Mouse (Mus musculus): ENCODE measurements around the gene Tpd52l2. TPM values are rescaled to one million over a fixed set of nuclear protein-coding genes. Genes with fewer than 3 reads are reported as not detected.

The Tpd52l2 gene
- 143 and 148 TPM in 2 replicates for polyA plus RNA-seq (2014; fragmentation: Nextera tagmentation; extraction: Ambion mirVana)

DNA sequence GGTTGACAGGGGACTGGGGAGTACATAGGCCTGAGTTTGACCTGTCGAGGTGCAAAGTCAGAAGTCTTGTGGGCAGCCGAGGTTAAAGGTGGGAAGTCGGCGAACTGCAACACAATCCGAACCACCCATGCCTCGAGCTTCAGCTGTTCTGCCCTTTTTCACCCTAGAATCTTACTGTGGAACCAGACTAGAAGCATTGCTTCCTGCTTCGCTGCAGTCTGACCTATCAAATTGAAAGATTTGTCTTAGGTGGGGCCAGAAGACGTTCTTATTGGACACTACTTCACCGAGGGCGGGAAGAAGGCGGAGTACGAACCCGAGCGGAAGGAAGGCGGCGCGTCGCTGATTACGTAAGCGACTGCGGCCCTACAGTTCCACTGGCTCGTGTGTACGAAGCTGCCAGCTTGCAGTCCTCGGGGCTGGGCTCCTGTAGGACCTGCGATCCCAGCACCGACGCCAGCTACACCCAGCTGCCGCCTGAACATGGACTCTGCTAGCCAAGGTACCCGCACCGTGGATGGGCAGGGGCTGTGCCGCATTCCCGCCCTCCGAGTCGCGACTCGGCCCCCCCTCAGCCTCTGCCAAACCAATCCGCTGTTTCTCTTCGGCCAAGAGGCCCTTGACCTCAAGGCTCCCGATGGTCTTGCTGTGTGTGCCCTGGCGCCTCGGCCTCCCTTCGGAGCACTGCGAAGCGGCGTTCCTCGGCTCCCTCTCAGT lies at the start of gene Tpd52l2:
TSS of gene Tpd52l2 (plus strand) at position 312 of the 717 bp plus-strand sequence.
- H3K4me2 ChIP-seq (ENCODE audit: low read depth, low read length, severe bottlenecking): peak within 1 kb of the TSS; percentile 94
- under 1% methylated on average over 46 of the region's 46 CpGs for WGBS
- DNase-seq (ENCODE audit: low spot score) (peak; percentile 95), ATAC-seq (replicated peaks; ENCODE audit: low FRiP score) (peak; percentile 98)
- peaks cover 4% of the 10 kb centered on the region for H3K36me3 ChIP-seq (ENCODE audit: control insufficient read depth, insufficient read depth, low read length)
- H3K9ac ChIP-seq (ENCODE audit: low read length): peak within 1 kb of the TSS; percentile 90
- H3K9me3 ChIP-seq (ENCODE audit: control insufficient read depth, low read length): no peaks in the 10 kb centered on the region
- no peaks in the 10 kb centered on the region for H3K27me3 ChIP-seq (ENCODE audit: control insufficient read depth, insufficient read depth, low read length)
- peak within 1 kb of the TSS; percentile 77 for H3K27ac ChIP-seq (ENCODE audit: low read depth, low read length)
- peak within 1 kb of the TSS; percentile 87 for H3K4me3 ChIP-seq (ENCODE audit: low read depth, low read length)
- no peaks in the 10 kb centered on the region; the same call in 1 of the 2 replicates for H3K4me1 ChIP-seq (replicated peaks; ENCODE audit: control insufficient read depth, insufficient read depth, low read length)

GRCm38 (mm10) chr2:181452181-181452580 lies 44.8 kb upstream of the Tpd52l2 start:
- no peaks in the 10 kb centered on the region for H3K9me3 ChIP-seq (ENCODE audit: control insufficient read depth, low read length)
- no peak for ATAC-seq (replicated peaks; ENCODE audit: low FRiP score)
- no peak overlapping the region for H3K4me3 ChIP-seq (ENCODE audit: low read depth, low read length)
- no peak overlapping the region for H3K27ac ChIP-seq (ENCODE audit: low read depth, low read length)
- H3K4me1 ChIP-seq (replicated peaks; ENCODE audit: control insufficient read depth, insufficient read depth, low read length): no peaks in the 10 kb centered on the region
- no peak overlapping the region for H3K4me2 ChIP-seq (ENCODE audit: low read depth, low read length, severe bottlenecking)
- no peaks in the 10 kb centered on the region for H3K27me3 ChIP-seq (ENCODE audit: control insufficient read depth, insufficient read depth, low read length)
- no peak overlapping the region for H3K9ac ChIP-seq (ENCODE audit: low read length)
- WGBS: 83% methylated on average over 4 of the region's 4 CpGs
- DNase-seq (ENCODE audit: low spot score): no peak
- no peaks in the 10 kb centered on the region for H3K36me3 ChIP-seq (ENCODE audit: control insufficient read depth, insufficient read depth, low read length)

- WGBS: 40% methylated on average over 1 of the region's 1 CpGs
- Histone ChIP-seq H3K27me3 (ENCODE audit: control insufficient read depth, insufficient read depth, low read length) (no peaks in the 10 kb centered on the region; the same call in 1 of the 2 replicates), H3K9ac (ENCODE audit: low read length) (no peak overlapping the region), H3K36me3 (ENCODE audit: control insufficient read depth, insufficient read depth, low read length) (no peaks in the 10 kb centered on the region), H3K4me2 (ENCODE audit: low read depth, low read length, severe bottlenecking) (no peak overlapping the region), H3K4me1 (replicated peaks; ENCODE audit: control insufficient read depth, insufficient read depth, low read length) (peaks cover 2% of the 10 kb centered on the region; the same call in 1 of the 2 replicates), H3K4me3 (ENCODE audit: low read depth, low read length) (no peak overlapping the region), H3K27ac (ENCODE audit: low read depth, low read length) (no peak overlapping the region), H3K9me3 (ENCODE audit: control insufficient read depth, low read length) (no peaks in the 10 kb centered on the region)
- DNase-seq (ENCODE audit: low spot score): no peak
- ATAC-seq (replicated peaks; ENCODE audit: low FRiP score): no peak
These were observed 43.7 kb upstream of the Tpd52l2 start for GRCm38 (mm10) chr2:181453274-181453673.

GRCm38 (mm10) chr2:181455899-181456298 lies 41.0 kb upstream of the Tpd52l2 start:
- Histone ChIP-seq H3K9ac (ENCODE audit: low read length) (no peak overlapping the region), H3K27me3 (ENCODE audit: control insufficient read depth, insufficient read depth, low read length) (no peaks in the 10 kb centered on the region; the same call in 1 of the 2 replicates), H3K4me3 (ENCODE audit: low read depth, low read length) (no peak overlapping the region), H3K9me3 (ENCODE audit: control insufficient read depth, low read length) (no peaks in the 10 kb centered on the region), H3K36me3 (ENCODE audit: control insufficient read depth, insufficient read depth, low read length) (no peaks in the 10 kb centered on the region), H3K4me2 (ENCODE audit: low read depth, low read length, severe bottlenecking) (no peak overlapping the region), H3K4me1 (replicated peaks; ENCODE audit: control insufficient read depth, insufficient read depth, low read length) (peaks cover 2% of the 10 kb centered on the region; the same call in 1 of the 2 replicates), H3K27ac (ENCODE audit: low read depth, low read length) (no peak overlapping the region)
- ATAC-seq (replicated peaks; ENCODE audit: low FRiP score) (no peak), DNase-seq (ENCODE audit: low spot score) (no peak)
- 86% methylated on average over 2 of the region's 2 CpGs for WGBS

DNA sequence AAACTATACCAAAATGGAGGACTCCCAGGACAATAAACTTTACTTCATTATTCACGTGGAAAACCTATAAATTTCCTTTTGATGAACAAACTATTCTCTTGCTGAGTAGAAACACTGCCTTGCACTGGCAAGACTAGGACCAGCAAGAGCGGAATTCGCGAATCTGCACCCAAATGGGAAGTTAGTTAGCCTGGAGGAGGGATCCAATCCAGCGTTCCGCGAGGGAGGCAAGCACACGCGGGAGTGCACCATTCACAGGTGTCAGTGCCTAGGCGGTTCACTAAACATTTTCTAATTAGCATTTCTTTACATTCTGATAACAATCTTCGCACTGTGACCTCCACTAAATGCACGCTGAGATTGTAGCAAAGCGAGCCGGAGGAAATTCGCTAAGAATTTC lies 39.1 kb upstream of the Tpd52l2 start:
- DNase-seq (ENCODE audit: low spot score) (no peak), ATAC-seq (replicated peaks; ENCODE audit: low FRiP score) (no peak)
- Histone ChIP-seq H3K36me3 (ENCODE audit: control insufficient read depth, insufficient read depth, low read length) (no peaks in the 10 kb centered on the region), H3K27me3 (ENCODE audit: control insufficient read depth, insufficient read depth, low read length) (no peaks in the 10 kb centered on the region; the same call in 1 of the 2 replicates), H3K9me3 (ENCODE audit: control insufficient read depth, low read length) (no peaks in the 10 kb centered on the region), H3K27ac (ENCODE audit: low read depth, low read length) (no peak overlapping the region), H3K9ac (ENCODE audit: low read length) (peak overlapping the region; percentile 8; the same call in 1 of the 2 replicates), H3K4me2 (ENCODE audit: low read depth, low read length, severe bottlenecking) (peak overlapping the region; percentile 93), H3K4me1 (replicated peaks; ENCODE audit: control insufficient read depth, insufficient read depth, low read length) (peaks cover 3% of the 10 kb centered on the region; the same call in 1 of the 2 replicates), H3K4me3 (ENCODE audit: low read depth, low read length) (peak overlapping the region; percentile 94)
- 3% methylated on average over 15 of the region's 15 CpGs for WGBS

GRCm38 (mm10) chr2:181458411-181459152 lies 38.4 kb upstream of the Tpd52l2 start:
- Histone ChIP-seq H3K27me3 (ENCODE audit: control insufficient read depth, insufficient read depth, low read length) (no peaks in the 10 kb centered on the region; the same call in 1 of the 2 replicates), H3K4me2 (ENCODE audit: low read depth, low read length, severe bottlenecking) (peak overlapping the region; percentile 93), H3K27ac (ENCODE audit: low read depth, low read length) (peak overlapping the region; percentile 46; the same call in 1 of the 2 replicates), H3K9ac (ENCODE audit: low read length) (peak overlapping the region; percentile 86), H3K9me3 (ENCODE audit: control insufficient read depth, low read length) (no peaks in the 10 kb centered on the region), H3K4me1 (replicated peaks; ENCODE audit: control insufficient read depth, insufficient read depth, low read length) (peaks cover 4% of the 10 kb centered on the region; the same call in 1 of the 2 replicates), H3K4me3 (ENCODE audit: low read depth, low read length) (peak overlapping the region; percentile 94), H3K36me3 (ENCODE audit: control insufficient read depth, insufficient read depth, low read length) (no peaks in the 10 kb centered on the region)
- DNase-seq (ENCODE audit: low spot score): no peak
- under 1% methylated on average over 68 of the region's 72 CpGs for WGBS
- peak; percentile 3; the same call in 1 of the 2 replicates for ATAC-seq (replicated peaks; ENCODE audit: low FRiP score)

GRCm38 (mm10) chr2:181459153-181459672 lies 37.7 kb upstream of the Tpd52l2 start, which contains the start of gene Zbtb46:
Zbtb46 (minus strand) TSS chr2:181459426.
- Histone ChIP-seq H3K27me3 (ENCODE audit: control insufficient read depth, insufficient read depth, low read length) (no peaks in the 10 kb centered on the region; the same call in 1 of the 2 replicates), H3K4me3 (ENCODE audit: low read depth, low read length) (peak within 1 kb of the TSS; percentile 94), H3K9ac (ENCODE audit: low read length) (peak within 1 kb of the TSS; percentile 86), H3K4me2 (ENCODE audit: low read depth, low read length, severe bottlenecking) (peak within 1 kb of the TSS; percentile 93), H3K27ac (ENCODE audit: low read depth, low read length) (peak within 1 kb of the TSS; percentile 46; the same call in 1 of the 2 replicates), H3K36me3 (ENCODE audit: control insufficient read depth, insufficient read depth, low read length) (no peaks in the 10 kb centered on the region), H3K9me3 (ENCODE audit: control insufficient read depth, low read length) (no peaks in the 10 kb centered on the region), H3K4me1 (replicated peaks; ENCODE audit: control insufficient read depth, insufficient read depth, low read length) (peaks cover 4% of the 10 kb centered on the region; the same call in 1 of the 2 replicates)
- whole genome bisulfite sequencing: under 1% methylated on average over 71 of the region's 83 CpGs
- ATAC-seq (replicated peaks; ENCODE audit: low FRiP score) (peak; percentile 93), DNase-seq (ENCODE audit: low spot score) (peak; percentile 96)

All from forebrain, embryonic 11.5 days (tissue).